Mouse (Mus musculus): ENCODE measurements around the gene Imp3.

Imp3 gene

GRCm38 (mm10) chr9:56937223-56938160, at the start of gene Imp3:
TSS of gene Imp3 (plus strand) at chr9:56937475.
- in situ Hi-C loops (cut with MboI; ENCODE audit: unreplicated experiment in 2 of 2) = loop anchor here in 1 of 2 experiments (5.0 to 25.0 kb wide), 2 partner anchors 195 to 575 kb away; partner anchors contain the start of genes Cox5a, Man2c1 and Rpp25

GRCm38 (mm10) chr9:56887581-56887980, 49.7 kb upstream of the Imp3 start:
- in situ Hi-C loops (cut with MboI; ENCODE audit: unreplicated experiment in 2 of 2) = loop anchor here in 1 of 2 experiments (25.0 kb wide), 1 partner anchor 1125 kb away; the partner anchor contains the start of gene Cyp11a1

- in situ Hi-C loops (cut with MboI; ENCODE audit: unreplicated experiment in 2 of 2) = loop anchor here (5.0 to 25.0 kb wide), 2 partner anchors 327 to 1122 kb away; partner anchors contain the start of gene Cyp11a1 (in 1 of the 2)
Observed at GRCm38 (mm10) chr9:56889817-56890216, 47.5 kb upstream of the Imp3 start.

- in situ Hi-C loops (cut with MboI; ENCODE audit: unreplicated experiment in 2 of 2) = loop anchor here (5.0 to 25.0 kb wide), 2 partner anchors 327 to 1122 kb away; partner anchors contain the start of gene Cyp11a1 (in 1 of the 2)
Observed at GRCm38 (mm10) chr9:56890522-56891250, 46.6 kb upstream of the Imp3 start.

- in situ Hi-C loops (cut with MboI; ENCODE audit: unreplicated experiment in 2 of 2) = loop anchor here (5.0 to 25.0 kb wide), 2 partner anchors 326 to 1121 kb away; partner anchors contain the start of gene Cyp11a1 (in 1 of the 2)
Observed at GRCm38 (mm10) chr9:56891517-56892011, 45.7 kb upstream of the Imp3 start.

- in situ Hi-C loops (cut with MboI; ENCODE audit: unreplicated experiment in 2 of 2) = loop anchor here (5.0 to 25.0 kb wide), 2 partner anchors 325 to 1120 kb away; partner anchors contain the start of gene Cyp11a1 (in 1 of the 2)
Observed at GRCm38 (mm10) chr9:56892111-56892510, 45.2 kb upstream of the Imp3 start.

GRCm38 (mm10) chr9:56893313-56893712, 44.0 kb upstream of the Imp3 start:
- in situ Hi-C loops (cut with MboI; ENCODE audit: unreplicated experiment in 2 of 2) = loop anchor here (5.0 to 25.0 kb wide), 2 partner anchors 324 to 1119 kb away; partner anchors contain the start of gene Cyp11a1 (in 1 of the 2)

GRCm38 (mm10) chr9:56894006-56894405, 43.3 kb upstream of the Imp3 start:
- in situ Hi-C loops (cut with MboI; ENCODE audit: unreplicated experiment in 2 of 2) = loop anchor here (5.0 to 25.0 kb wide), 2 partner anchors 323 to 1118 kb away; partner anchors contain the start of gene Cyp11a1 (in 1 of the 2)

- in situ Hi-C loops (cut with MboI; ENCODE audit: unreplicated experiment in 2 of 2) = loop anchor here in 1 of 2 experiments (25.0 kb wide), 1 partner anchor 1116 kb away; the partner anchor contains the start of gene Cyp11a1
Observed at GRCm38 (mm10) chr9:56896779-56897178, 40.5 kb upstream of the Imp3 start.

GRCm38 (mm10) chr9:56899409-56899808, 37.9 kb upstream of the Imp3 start:
- in situ Hi-C loops (cut with MboI; ENCODE audit: unreplicated experiment in 2 of 2) = loop anchor here in 1 of 2 experiments (25.0 kb wide), 1 partner anchor 1113 kb away; the partner anchor contains the start of gene Cyp11a1

- in situ Hi-C loops (cut with MboI; ENCODE audit: unreplicated experiment in 2 of 2) = loop anchor here in 1 of 2 experiments (25.0 kb wide), 1 partner anchor 1112 kb away; the partner anchor contains the start of gene Cyp11a1
Observed at GRCm38 (mm10) chr9:56900060-56900459, 37.2 kb upstream of the Imp3 start.

- in situ Hi-C loops (cut with MboI; ENCODE audit: unreplicated experiment in 2 of 2) = loop anchor here in 1 of 2 experiments (25.0 kb wide), 1 partner anchor 1112 kb away; the partner anchor contains the start of gene Cyp11a1
Observed at GRCm38 (mm10) chr9:56900571-56900970, 36.7 kb upstream of the Imp3 start.

GRCm38 (mm10) chr9:56901187-56901586, 36.1 kb upstream of the Imp3 start:
- in situ Hi-C loops (cut with MboI; ENCODE audit: unreplicated experiment in 2 of 2) = loop anchor here in 1 of 2 experiments (25.0 kb wide), 1 partner anchor 1111 kb away; the partner anchor contains the start of gene Cyp11a1

- in situ Hi-C loops (cut with MboI; ENCODE audit: unreplicated experiment in 2 of 2) = loop anchor here in 1 of 2 experiments (25.0 kb wide), 1 partner anchor 1109 kb away; the partner anchor contains the start of gene Cyp11a1
Observed at GRCm38 (mm10) chr9:56903662-56904061, 33.6 kb upstream of the Imp3 start.

- in situ Hi-C loops (cut with MboI; ENCODE audit: unreplicated experiment in 2 of 2) = loop anchor here in 1 of 2 experiments (25.0 kb wide), 1 partner anchor 1105 kb away; the partner anchor contains the start of gene Cyp11a1
Observed at GRCm38 (mm10) chr9:56907549-56907948, 29.7 kb upstream of the Imp3 start.

- in situ Hi-C loops (cut with MboI; ENCODE audit: unreplicated experiment in 2 of 2) = loop anchor here in 1 of 2 experiments (25.0 kb wide), 1 partner anchor 1102 kb away; the partner anchor contains the start of gene Cyp11a1
Observed at GRCm38 (mm10) chr9:56909991-56910390, 27.3 kb upstream of the Imp3 start.

- in situ Hi-C loops (cut with MboI; ENCODE audit: unreplicated experiment in 2 of 2) = loop anchor here in 1 of 2 experiments (25.0 kb wide), 1 partner anchor 1101 kb away; the partner anchor contains the start of gene Cyp11a1
Observed at GRCm38 (mm10) chr9:56911017-56911416, 26.3 kb upstream of the Imp3 start.

GRCm38 (mm10) chr9:56913991-56914390, 23.3 kb upstream of the Imp3 start:
- in situ Hi-C loops (cut with MboI; ENCODE audit: unreplicated experiment in 2 of 2) = loop anchor here in 1 of 2 experiments (25.0 kb wide), 1 partner anchor 1098 kb away; the partner anchor contains the start of gene Cyp11a1

- in situ Hi-C loops (cut with MboI; ENCODE audit: unreplicated experiment in 2 of 2) = loop anchor here in 1 of 2 experiments (25.0 kb wide), 1 partner anchor 1097 kb away; the partner anchor contains the start of gene Cyp11a1
Observed at GRCm38 (mm10) chr9:56915116-56915515, 22.2 kb upstream of the Imp3 start.
